Mouse (Mus musculus) stomach, postnatal 0 days (tissue): ENCODE measurements at regions not wholly inside any gene's neighbourhood (a gene's known extent, or its start where the extent isn't known, plus 50 kb on each side); places are given as distances from the start of the nearest gene placed in this dataset.

Experiments
- CTCF ChIP-seq: IDR thresholded peaks from 2 replicates; pipeline ENCODE4 v1.5.1; 2016; ENCODE audit warnings: antibody characterized with exemption, low read depth, mild to moderate bottlenecking, moderate library complexity
- EP300 ChIP-seq: optimal IDR thresholded peaks from 2 replicates; pipeline ENCODE3; 2016; ENCODE audit warnings: antibody characterized with exemption

- TF ChIP-seq CTCF: no peak
- TF ChIP-seq EP300: no peak
Measured at GRCm38 (mm10) chr4:39528661-39529060, 78.6 kb downstream of the 1700009N14Rik start.
